Mouse (Mus musculus) left cerebral cortex, postnatal 36 days (tissue): ENCODE measurements around the gene Serhl. TPM values are rescaled to one million over a fixed set of nuclear protein-coding genes. Genes with fewer than 3 reads are reported as not detected.

Experiments used
- DNase-seq, 2 experiments: peaks; one replicate each; pipeline ENCODE4 v3.0.0; 2021 to 2022; ENCODE audit warnings: low spot score in 2 of 2, mixed read lengths in 1 of 2
- intact Hi-C: fragments of 180-260 bp; cut with DNase I; formaldehyde crosslinking; loops from one replicate; pipeline ENCODE4 v1.15.1; 2025
- total RNA-seq, 2 experiments: library from RNA; stranded (reverse); gene quantifications; 2 replicates each; pipeline ENCODE4 v1.2.3; 2021

Serhl gene
- total RNA-seq, 2 experiments from 2014 or later = 9.3 to 12.3 TPM

- DNase-seq = no peak
- intact Hi-C loops = no loop called here
Measured at GRCm38 (mm10) chr15:83075607-83076525, 13.4 kb upstream of the Serhl start.

- DNase-seq = no peak
- intact Hi-C loops = no loop called here
Measured at GRCm38 (mm10) chr15:83083530-83083929, 5.8 kb upstream of the Serhl start.

- intact Hi-C loops = no loop called here
- peak; percentile 11 to 22 for DNase-seq
Measured at GRCm38 (mm10) chr15:83084022-83084640, 5.2 kb upstream of the Serhl start.

GRCm38 (mm10) chr15:83085901-83086300 is 3.4 kb upstream of the Serhl start:
- no peak for DNase-seq

GRCm38 (mm10) chr15:83086636-83087328 is 2.5 kb upstream of the Serhl start:
- no peak for DNase-seq
- intact Hi-C loops = no loop called here

More at GRCm38 (mm10) chr15:83085901-83086300, 3.4 kb upstream of the Serhl start:
- intact Hi-C loops = no loop called here

GRCm38 (mm10) chr15:83088495-83089428 is 544 bp upstream of the Serhl start:
- DNase-seq = no peak
- intact Hi-C loops = no loop called here

- intact Hi-C loops = no loop called here
- no peak for DNase-seq
Measured at GRCm38 (mm10) chr15:83090874-83091273, 1.6 kb downstream of the Serhl start.

- DNase-seq = no peak
- intact Hi-C loops = no loop called here
Measured at GRCm38 (mm10) chr15:83093687-83094086, 4.4 kb downstream of the Serhl start.

GRCm38 (mm10) chr15:83095950-83096349 is 6.6 kb downstream of the Serhl start:
- intact Hi-C loops = no loop called here
- DNase-seq = no peak

GRCm38 (mm10) chr15:83099533-83100331 is 10.4 kb downstream of the Serhl start:
- DNase-seq = peak; percentile 58 to 59
- intact Hi-C loops = no loop called here

- DNase-seq = no peak
- intact Hi-C loops = no loop called here
Measured at GRCm38 (mm10) chr15:83100332-83100662, 11.0 kb downstream of the Serhl start.

GRCm38 (mm10) chr15:83103111-83103510 is 13.8 kb downstream of the Serhl start:
- DNase-seq = peak in 1 of 2 experiments; percentile 51
- intact Hi-C loops = no loop called here

- no peak for DNase-seq
- intact Hi-C loops = no loop called here
Measured at GRCm38 (mm10) chr15:83106426-83106825, 17.1 kb downstream of the Serhl start.

GRCm38 (mm10) chr15:83107814-83108213 is 18.5 kb downstream of the Serhl start:
- DNase-seq = no peak
- intact Hi-C loops = no loop called here

GRCm38 (mm10) chr15:83111290-83111689 is 22.0 kb downstream of the Serhl start:
- intact Hi-C loops = loop anchor here (5.0 kb wide), 1 partner anchor 299 kb away; no protein-coding TSS in a partner anchor
- no peak for DNase-seq

- intact Hi-C loops = loop anchor here (5.0 kb wide), 1 partner anchor 300 kb away; no protein-coding TSS in a partner anchor
- no peak for DNase-seq
Measured at GRCm38 (mm10) chr15:83111874-83112273, 22.6 kb downstream of the Serhl start.

- DNase-seq = peak; percentile 56 to 57
- intact Hi-C loops = loop anchor here (5.0 kb wide), 1 partner anchor 301 kb away; no protein-coding TSS in a partner anchor
Measured at GRCm38 (mm10) chr15:83112898-83113297, 23.6 kb downstream of the Serhl start.

- intact Hi-C loops = loop anchor here (5.0 kb wide), 1 partner anchor 302 kb away; no protein-coding TSS in a partner anchor
- DNase-seq = no peak
Measured at GRCm38 (mm10) chr15:83114106-83114505, 24.8 kb downstream of the Serhl start.
